Mouse (Mus musculus): ENCODE results near the gene Mvb12a.
"Not testable (repeated sequence)": the region's sequence is repeated elsewhere in the genome, so short reads cannot be mapped to it uniquely, and the experiment has no call there.

Mvb12a gene

DNA sequence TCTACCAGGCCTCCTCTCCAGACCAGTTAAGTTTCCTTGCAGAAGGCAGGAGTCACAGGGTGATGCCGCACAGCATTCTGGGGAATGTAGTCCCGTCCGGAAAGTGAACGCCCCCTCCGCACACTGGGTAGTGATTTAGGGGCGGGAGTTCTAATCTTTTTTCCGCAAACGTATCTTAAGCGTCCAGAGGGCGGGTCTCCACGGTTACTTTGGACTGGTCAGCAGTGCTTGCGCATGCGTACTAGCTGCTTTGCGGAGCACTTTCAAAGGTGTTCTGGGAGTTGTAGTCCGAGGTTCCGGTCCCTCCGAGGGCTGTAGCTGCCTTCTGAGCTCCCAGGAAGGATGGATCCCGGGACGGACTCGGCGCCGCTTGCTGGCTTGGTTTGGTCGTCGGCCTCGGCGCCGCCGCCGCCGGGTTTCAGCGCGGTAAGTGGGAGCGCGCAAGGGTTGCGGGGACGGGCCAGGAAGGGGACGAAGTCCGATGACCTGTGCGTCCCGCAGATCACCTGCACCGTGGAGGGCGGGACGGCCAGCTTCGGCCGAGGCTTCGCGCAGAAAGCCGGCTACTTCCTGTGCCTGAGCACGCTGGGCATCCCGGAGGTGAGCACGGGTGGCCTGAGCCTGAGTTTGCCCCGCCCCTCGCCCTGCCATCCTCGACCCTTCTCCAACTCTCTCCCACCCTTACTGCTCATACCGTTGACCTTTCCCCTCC lies at the start of gene Mvb12a:
Gene Mvb12a (plus strand): TSS at position 291 of the 712 bp plus-strand sequence.
- peak; percentile 71 for DNase-seq (ENCODE audit: low spot score)

DNA sequence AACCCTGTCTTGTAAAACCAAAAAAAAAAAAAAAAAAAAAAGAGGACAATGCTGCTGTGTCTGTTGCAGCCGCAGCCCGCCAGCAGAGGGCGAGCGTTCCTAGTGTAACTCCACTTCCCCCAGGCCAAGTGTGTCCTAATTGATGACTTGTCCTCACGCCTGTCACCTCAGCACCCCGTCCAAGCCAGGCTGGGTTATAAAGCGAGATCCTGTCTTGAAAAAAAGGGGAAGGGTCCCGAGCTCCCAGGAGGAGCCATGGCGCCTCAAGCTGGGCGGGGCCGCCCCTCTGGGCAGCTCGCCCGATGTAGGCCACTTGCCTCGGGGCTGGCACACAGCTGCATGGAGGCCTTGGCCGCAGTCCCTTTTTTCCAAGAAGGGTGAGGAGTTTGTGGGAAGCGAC lies 47.7 kb upstream of the Mvb12a start:
- DNase-seq (ENCODE audit: low spot score) = peak; percentile 57

DNA sequence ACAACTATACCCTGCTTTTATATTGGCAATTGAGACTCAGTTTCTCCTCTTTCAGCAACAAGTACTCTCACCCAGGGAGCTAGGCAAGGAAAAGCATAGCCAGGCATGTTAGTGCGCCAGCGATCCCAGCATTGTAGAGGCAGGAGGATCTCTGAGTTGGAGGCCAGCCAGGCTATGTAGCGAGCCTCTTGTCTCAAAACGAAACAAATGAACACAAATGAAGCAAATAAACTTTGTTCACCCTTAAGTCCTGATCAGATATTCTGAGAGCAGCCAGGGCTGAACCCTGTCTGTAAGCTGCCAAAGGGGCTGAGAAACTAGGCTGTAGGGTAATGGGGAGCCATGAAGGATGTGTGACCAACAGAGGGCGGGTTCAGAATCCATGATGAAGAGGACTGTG lies 46.9 kb upstream of the Mvb12a start:
- DNase-seq (ENCODE audit: low spot score) = no peak

DNA sequence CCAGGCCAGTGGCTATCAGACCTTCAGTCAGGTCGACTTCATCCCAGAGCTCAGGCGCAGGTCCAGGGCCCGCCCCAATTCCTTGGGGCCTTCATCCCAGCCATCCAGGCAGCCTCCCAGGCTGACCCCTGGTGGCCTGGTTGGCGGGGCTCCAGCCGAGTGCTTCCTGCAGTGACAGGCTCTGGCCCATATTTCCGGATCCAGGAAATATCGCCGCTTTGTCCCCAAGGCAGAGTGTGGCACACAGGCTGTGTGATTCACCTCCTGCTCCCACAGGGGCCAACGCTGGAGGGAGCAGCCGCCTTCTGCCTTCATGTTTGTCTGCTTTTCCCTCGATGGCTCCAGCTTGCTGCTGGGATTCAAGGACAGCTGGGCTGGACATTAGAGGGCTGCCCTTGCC lies 46.2 kb upstream of the Mvb12a start:
- peak; percentile 69 for DNase-seq (ENCODE audit: low spot score)

DNA sequence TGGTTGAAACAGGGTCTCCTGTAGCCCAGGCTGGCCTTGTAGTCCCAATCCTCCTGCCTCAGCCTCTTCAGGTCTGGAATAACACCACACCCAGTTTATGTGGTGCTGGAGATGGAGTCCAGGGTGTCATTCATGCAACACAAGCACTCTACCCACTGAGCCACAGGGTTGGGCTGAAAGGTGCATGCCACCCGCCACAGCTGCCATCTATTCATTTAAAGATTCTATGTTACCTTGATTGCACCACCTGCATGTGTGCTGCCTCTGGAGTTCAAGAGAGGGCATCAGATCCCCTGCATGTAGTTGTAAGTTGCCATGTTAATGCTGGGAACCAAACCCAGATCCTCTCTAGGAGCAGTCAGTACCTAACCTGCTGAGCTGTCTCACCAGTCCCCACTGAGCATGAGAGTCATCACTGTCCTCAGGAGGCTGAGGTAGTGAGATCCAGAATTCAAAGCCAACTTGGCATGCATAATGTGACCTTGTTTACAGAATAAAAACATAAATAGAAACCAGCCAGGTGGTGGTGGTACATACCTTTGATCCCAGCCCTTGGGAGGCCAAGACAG lies 45.6 kb upstream of the Mvb12a start:
- no peak for DNase-seq (ENCODE audit: low spot score)

DNA sequence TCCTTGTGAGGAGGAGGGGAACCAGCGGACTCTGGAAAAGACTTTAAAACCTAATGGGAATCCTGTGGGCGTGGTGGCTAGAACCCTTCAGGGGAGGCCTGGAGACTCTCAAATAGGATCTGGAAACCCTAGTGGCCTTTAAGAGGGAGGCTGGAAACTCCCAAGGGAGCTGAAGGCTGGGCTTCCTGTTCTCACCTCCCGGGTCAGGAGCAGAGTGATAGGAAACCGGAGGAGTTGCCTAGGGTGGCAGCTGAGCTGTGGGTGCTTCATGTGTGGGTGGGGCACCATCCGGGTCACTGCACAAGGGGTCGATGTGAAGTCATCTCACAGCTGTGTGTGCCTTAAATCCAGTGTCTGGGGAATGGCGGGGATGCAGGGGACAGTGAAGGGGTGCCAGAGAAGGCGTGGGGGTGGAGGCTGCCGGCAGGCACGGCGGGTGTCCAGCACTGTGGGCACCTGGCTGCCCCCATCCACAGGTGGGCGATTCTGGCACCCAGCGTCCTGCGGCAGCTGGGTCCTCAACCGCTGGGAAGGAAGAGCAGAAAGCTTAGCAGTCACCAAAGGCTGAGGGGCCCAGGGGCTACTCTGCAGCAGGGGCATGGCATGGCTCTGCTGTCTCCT lies 44.7 kb upstream of the Mvb12a start:
- DNase-seq (ENCODE audit: low spot score) = no peak

DNA sequence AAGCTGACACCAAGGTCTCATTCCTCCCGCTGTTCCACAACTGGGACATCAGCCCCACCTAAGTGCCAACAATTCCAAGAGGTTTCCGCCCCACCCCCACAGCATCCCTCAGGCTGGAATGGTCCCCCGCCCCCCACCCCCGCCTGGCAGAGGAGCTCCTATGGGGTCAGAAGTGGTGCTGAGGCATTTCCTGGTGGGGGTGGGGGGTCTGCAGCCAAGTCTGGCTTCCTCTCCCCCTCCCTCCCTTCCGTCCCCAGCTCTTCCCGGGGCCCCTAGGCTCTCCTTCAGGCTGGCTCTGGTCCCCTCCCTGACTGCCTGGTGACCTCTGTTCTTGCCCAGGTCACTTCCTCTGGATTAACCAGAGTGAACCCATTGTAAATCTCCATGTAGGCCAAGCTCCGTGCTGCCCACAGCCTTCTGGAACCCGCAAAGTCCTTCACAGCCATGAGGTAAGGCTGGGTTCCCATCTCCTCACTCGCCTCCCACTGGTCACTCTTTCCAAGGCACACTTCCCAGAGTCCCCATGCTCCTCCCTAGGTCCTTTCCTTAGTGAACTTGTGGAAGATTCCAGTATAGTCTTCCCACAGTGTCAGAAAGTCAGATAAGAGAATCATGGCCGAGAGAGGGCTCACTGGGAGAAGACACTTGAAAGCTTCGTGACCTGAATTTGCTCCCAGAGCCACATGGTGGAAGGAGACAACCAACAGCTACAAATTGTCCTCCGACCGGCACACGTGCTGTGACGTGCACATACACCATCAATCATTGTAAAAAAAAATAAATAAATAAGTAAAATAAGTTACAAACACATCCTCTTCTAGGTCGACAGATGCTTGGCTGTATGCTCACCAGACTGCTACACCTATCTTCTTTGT lies 43.7 kb upstream of the Mvb12a start:
- no peak for DNase-seq (ENCODE audit: low spot score)

DNA sequence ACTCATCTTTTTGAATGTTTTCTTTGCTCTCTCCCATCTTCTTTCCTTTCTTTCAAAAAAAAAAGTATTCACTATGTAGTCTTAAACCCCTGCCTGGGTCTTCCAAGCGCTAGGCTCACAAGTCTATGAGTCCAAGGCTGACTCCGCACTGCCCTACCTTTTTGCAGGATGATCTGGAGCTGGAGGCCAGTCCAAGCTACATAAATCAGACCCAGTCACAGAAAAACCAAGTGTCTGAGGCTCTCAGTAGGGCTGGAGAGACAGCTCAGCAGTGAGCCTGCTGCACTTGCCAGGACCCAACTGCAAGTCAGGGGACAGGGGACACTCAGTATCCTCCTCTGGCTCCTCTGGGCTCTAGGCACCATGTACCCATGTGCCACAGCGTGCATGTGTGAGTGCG lies 38.4 kb upstream of the Mvb12a start:
- DNase-seq (ENCODE audit: low spot score) = no peak

DNA sequence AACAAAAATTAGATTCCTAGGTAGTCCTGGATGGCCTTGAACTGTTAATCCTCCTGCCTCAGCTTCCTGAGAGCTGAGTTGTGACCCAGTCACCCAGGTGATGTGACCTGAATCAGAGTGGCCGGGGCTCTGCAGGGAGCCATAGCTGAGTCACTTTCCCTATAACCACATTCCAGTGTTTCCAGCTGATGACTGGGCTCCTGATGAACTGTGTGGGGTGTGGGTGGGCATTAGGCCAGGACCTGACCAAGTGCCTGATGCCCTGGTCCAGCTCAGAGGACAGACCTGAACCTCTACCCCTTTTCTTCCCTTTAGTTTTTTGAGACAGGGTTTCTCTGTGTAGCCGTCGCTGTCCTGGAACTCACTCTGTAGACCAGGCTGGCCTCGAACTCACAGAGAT lies 37.4 kb upstream of the Mvb12a start:
- DNase-seq (ENCODE audit: low spot score) = no peak

DNA sequence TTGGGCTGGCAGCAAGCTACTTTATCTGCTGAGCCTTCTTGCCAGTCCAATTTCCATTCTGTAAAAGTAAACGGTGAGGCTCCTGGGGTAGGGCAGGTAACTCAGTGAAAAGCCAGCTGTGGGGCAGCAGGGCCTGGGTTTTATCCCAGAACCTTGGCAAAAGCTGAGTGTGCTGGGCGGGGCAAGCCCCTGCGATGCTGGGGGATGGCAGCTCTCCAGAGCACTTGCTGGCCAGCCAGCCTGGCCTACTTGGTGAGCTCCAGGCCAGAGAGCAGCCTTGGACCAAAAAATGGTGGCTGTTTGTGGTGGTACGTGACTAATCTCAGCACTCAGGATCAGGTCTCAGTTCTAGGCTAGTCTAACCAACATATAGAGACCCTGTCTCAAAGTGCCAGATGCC lies 36.7 kb upstream of the Mvb12a start:
- no peak for DNase-seq (ENCODE audit: low spot score)

DNA sequence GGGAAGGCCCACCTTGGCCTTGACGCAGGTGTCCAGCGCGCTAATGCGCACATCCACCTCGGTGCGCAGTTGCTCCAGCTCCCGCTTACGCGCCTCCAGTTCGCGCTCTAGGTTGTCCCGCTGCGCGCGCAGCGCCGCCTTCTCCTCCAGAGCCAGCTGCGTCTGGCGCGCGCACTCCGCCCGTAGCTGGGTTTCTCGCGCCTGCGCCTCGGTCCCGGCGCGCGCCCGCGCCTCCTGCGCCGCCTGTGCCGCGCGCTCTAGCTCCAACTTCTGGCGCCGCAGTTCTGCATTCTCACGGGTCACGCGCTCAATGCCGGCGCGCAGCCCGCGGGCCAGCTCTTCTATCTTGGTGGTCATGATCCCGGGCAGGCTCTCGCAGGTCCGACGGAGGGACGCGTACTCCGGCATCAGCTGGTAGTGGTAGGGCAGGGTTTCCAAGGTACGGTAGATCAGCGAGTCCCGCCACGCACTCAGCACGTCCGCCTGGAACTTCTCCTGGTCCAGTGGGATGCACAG lies 35.1 kb upstream of the Mvb12a start:
- no peak for DNase-seq (ENCODE audit: low spot score)

DNA sequence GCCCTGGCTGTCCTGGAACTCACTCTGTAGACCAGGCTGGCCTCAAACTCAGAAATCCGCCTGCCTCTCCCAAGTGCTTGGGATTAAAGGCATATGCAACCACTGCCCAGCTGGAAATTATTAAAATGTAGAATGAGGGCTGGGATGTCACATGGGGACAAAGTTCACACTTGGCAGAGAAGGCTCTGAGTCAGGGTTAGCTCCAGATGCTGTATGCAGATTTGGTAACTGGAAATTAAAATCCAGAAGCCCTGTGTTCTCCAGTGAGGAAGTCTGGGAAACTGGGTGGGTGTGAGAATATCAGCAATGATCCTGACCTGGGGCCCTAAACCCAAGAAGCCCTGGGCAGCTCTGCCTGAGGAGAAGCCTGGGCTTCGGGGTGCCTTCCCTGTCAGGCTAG lies 33.4 kb upstream of the Mvb12a start:
- no peak for DNase-seq (ENCODE audit: low spot score)

DNA sequence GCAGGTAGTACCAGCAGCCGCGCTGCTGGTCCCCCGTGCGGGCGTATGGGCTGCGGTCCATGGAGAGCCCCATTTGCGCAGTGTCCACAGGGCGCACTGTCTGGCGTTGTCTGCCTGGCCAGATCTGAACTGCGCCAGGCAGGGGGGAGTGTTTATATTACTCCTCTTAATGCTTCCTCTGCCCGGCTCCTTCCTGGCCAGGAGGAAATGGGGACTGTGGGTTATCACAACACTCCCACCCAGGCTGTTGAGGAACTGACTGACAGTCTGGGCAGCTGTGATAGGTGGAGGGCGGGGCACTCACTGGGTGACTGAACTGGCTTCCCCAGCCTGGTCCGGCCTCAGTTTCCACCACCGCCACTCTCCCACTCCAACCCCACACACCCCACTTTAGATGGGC lies 31.1 kb upstream of the Mvb12a start, which contains the start of gene Plvap:
Gene Plvap (minus strand): TSS at position 109 of the 400 bp plus-strand sequence.
- DNase-seq (ENCODE audit: low spot score) = no peak

DNA sequence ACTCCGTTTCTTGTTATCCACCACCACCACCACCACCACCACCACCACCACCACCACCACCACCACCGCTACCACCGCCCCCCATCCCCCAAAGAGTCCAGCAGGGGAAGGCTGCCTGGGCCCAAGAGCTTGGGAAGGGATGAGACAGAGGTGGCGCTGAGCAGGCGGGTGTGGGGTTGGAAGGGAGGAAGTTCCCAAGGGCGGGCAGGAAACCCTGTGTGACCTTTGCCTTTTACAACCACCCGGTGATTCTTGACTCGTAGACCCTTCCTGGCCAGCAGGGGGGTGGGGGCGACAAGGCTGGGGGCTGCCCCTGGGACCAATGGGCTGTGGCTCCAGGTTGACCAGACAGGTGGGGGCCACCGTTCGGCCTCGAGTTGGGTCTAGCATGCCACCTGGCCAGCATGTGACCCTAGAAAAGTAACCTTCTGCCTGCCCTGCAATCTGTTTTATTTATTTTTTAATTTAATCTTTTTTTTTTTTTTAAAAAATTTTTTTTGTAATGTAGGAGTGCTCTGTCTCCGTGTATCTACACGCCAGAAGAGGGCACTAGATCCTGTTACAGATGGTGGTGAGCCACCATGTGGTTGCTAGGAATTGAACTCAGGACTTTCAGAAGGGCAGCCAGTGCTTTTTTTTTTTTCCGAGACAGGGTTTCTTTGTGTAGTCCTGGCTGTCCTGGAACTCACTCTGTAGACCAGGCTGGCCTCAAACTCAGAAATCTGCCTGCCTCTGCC lies 29.5 kb upstream of the Mvb12a start:
- DNase-seq (ENCODE audit: low spot score) = no peak

DNA sequence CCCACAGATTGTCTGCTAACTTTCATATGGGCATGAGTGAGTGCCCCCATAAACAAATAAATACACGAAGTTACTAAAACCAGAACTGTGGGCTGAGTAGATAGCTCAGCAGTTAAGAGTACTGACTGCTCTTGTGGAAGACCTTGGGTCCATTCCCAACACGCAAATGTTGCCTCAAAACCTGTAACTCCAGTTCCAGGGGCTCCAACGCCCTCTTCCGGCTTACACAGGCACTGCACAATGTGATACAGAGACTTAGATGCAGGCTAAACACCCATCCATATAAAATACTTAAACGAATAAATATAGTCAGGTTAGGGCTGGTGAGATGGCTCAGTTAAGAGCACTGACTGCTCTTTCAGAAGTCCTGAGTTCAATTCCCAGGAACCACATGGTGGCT lies 27.7 kb upstream of the Mvb12a start:
- DNase-seq (ENCODE audit: low spot score) = no peak

DNA sequence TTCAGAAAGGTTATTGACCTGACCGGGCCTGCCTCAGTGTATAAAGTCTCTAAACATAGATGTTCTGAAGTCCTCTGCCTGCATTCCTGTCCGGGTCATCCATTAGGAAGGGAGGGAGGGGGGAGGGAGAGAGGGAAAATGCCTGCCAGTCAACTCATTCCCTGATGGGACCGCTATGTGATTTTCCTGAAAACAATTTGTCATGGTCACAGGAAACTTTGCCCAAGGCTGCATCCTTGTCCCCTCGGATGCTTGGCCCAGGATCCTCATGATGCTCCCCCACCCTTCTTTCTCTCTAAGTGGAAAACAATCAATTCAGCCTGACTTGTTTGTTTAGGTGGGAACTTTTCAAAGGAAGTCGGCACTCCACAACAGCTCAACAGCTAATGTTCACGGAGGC lies 25.9 kb upstream of the Mvb12a start:
- DNase-seq (ENCODE audit: low spot score) = no peak

DNA sequence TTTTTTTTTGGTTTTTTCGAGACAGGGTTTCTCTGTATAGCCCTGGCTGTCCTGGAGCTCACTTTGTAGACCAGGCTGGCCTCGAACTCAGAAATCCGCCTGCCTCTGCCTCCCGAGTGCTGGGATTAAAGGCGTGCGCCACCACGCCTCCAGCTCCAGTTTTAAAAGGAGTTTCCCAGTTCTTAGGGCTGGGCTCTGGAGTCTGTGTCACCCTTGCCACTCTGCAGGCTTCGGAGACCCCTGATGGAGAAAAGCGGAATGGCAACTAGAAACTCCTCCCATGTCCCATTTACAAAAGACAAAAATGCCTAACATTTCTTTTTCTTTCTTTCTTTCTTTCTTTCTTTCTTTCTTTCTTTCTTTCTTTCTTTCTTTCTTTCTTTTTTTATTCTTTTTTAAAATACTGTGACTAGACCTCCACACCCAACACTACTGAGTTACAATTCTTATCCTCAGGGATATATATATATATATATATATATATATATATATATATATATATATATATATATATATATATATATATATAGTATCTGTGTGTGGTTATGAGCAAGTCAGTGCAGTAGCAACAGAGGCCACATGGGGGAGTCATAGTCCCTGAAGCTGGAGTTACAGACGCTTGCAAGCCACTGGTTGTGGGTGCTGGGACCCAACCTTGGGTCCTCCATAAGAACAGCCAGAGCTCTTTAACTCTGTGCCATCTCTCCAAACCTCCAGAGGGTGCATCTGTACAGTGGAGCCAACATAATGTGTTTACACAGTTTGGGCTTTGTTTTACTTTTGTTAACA lies 23.5 kb upstream of the Mvb12a start:
- DNase-seq (ENCODE audit: low spot score) = not testable (repeated sequence)

DNA sequence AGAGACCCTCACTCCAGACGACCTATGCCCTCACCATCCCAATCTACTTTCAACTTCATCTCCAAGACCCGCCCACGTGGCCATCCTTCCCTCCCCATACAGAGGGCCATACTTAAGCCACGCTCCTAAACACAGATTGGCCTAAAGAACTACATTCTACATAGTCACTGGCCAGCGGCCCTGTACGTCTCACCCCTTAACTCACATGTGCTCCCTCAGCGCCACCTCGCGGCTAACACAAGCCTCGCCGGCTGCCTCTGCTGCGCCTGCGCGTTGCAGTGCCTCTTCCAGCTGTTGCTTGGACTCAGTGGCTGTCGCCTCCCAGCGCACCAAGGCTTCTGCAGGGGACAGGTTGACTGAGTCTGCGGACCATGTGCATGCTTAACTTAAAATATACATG lies 21.1 kb upstream of the Mvb12a start:
- DNase-seq (ENCODE audit: low spot score) = peak; percentile 93

DNA sequence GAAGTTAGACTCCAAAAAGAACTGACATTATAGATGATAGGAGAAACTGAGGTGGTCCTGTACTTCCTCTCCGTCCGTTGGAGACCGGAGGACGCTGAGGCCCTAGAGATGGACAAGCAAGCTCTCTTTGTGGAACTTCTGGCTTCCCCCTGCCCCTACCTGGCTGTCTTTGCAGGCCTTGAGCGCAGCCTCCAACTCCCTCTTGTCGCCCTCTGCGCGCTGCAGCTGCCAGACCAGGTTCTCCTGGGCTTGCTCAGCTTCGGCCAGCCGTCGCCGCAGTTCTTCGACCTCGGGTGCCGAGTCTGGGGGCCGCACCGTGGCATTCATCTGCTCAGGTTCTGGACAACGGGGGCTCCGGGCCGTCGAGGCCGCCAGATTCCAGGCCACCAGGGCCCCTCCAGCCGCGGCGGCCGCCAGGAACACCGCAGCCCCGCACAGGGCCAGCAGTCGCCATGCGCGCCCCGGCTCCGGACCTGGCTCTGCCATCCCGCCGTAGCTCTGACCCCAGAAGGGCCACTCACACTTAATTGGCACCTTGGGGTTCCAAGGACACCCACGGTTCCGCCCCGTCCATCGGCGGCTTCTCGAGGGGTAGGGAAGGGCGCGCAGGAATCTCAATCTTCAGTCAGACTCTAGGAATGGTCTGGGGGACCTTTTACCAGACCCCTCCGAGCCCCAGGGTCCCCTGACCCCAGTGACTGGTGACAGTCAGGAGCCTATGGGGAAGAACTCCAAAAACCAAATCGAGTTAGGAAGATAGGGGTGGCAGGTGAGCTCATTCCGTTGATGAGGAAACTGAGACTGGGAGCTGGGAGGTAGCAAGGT lies 17.3 kb upstream of the Mvb12a start, which contains the start of gene Ccdc194:
Gene Ccdc194 (minus strand): TSS at position 486 of the 825 bp plus-strand sequence.
- DNase-seq (ENCODE audit: low spot score) = no peak

DNA sequence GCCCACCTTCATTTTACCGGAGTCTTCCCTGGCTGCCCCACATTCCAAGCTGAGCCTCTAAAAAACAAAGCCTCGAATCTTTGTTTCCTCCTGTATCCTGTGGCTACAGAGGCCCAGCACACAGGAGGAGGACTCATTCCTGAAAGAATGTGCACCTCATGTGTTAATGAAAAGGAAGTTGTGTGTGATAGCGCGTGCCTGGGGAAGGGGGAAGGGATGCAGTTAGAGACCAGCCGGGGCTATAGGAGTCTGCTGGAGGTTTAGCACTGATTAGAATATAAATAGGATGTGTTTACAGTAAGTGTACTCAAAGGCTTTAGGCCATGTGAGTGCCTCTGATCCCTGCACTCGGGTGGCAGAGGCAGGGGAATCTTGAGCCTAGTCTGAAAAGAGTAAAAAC lies 16.4 kb upstream of the Mvb12a start:
- no peak for DNase-seq (ENCODE audit: low spot score)

Measured in ovary, postnatal 10 days (tissue).